Mouse (Mus musculus): ENCODE measurements around the gene Pdyn.
A peak's percentile ranks its signal among the peaks of the same experiment; 100 is the strongest.

The Pdyn gene

DNA sequence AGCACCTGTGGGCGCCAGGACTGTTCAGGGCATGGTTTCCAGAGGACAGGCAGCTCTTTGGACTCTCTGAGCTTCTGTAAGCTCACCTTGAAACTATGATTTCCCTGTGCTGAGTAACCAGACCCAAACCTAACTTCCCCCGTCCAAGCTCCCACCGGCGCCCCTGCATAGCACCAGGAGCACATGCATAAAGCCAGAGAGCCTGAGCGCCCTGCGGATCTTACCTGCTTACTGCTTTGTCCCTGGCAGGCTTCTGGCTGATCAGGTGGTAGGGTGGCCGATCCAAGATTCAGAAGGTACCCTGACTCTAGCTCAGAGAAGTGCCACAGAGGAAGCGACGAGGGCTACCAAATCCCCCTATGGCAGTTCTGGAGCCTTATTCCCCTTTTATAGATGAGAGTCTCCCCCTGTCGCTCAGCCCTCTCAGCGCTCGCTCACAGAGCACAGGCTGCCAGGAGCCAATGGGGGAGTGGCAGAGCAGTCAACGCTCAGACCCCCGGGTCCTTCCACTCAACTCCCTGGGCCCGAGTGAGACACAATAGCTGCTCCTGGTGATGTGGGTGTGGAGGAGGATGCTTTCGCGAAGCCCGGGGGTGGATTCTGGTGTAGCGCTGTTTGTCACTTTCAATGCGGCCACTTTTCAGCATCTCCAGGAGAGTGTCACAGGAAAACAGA, at the start of gene Pdyn:
TSS of gene Pdyn (minus strand) at position 361 of the 675 bp plus-strand sequence.
- DNase-seq (ENCODE audit: low read depth, low spot score), result no peak

DNA sequence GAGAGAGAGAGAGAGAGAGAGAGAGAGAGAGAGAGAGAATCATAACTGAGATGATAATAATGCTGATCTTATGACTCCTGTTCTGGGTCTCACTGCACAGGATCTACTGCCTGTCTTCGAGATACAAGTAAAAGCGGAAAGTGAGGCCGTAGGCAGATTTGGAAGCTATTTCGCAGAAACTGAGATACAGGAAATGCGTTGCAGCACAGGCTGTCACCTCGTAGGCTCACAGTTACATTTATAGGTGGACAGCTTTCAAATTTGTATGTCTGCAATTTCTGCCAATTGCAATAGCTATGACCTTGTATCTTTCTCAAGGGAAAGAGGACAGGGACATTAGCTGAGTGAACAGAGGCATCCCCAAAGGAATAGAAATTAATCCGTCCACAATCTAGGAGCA, 42.4 kb upstream of the Pdyn start:
- DNase-seq (ENCODE audit: low read depth, low spot score), result no peak

DNA sequence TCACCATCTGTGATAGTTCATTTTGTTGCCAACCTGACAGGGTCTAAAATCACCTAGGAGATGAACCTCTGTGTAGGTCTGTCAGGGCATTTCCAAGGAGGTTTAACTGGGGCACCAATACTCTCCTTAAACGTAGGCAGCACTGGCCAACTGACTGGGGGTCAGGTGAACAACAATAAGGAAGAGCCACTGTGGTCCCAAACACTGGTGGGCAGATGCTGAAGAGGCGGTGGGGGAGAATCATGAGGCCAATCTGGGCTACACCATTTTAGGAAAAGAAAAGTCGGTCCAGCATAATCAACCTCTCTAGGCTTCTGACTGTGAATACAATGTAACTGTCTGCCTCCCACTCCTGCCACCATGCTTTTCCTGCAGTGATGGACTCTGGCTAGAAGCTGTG, 40.9 kb upstream of the Pdyn start:
- DNase-seq (ENCODE audit: low read depth, low spot score), result no peak

DNA sequence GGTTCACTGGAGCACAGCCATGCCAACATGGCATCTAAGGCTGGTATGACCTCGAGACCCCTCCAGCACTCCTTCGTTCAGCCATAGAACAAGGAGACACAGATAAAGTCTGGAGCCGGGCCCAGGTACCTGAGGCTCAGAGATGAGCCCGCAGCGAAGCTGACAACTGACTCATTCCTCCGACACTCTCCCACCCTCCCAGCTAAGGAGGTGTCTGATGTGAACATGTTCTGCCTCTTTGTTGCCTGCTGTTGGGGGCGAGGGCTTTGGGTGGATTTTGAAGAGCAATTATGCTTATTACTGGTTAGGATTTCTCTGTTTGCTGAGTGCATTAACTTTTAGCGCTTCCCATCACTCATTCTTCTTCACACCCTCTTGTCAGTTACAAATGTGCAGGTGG, 34.4 kb upstream of the Pdyn start:
- DNase-seq (ENCODE audit: low read depth, low spot score), result no peak

DNA sequence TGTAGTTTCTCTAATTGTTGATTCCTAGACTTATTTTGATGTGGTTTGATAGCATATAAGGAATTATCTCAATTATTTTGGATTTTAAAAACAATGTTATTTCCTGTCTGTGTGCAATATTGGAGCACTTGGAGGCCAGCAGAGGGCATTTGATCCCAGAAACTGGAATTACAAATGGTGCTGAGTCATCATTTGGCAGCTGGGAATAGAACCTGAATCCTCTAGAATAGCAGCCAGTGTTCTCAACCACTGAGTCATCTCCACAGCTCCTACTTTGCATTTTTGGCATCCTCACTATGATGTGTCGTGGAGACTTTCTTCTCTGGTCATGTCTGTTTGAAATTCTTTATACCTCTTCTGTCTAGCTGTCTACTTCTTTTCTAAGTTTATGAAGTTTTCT, 30.0 kb upstream of the Pdyn start:
- no peak for DNase-seq (ENCODE audit: low read depth, low spot score)

DNA sequence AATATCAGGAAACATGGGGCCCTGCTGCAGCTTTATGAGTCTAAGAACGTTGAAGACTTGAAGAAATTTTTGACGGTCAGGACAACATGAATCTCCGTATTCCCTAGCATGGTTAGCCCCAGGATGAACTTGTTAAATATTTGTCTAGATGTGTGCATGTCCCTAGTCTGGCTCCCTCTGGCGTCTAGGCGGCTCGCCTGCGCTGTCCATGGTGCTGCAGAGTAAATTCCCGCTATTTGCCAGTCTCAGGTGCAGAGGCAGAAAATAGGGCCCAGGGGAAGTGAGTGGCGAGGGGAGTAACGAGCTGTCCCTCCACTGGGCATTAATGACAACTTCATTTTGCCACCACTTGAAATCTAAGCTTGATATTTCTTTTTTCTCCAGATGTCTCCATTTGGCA, 16.0 kb upstream of the Pdyn start:
- peak; percentile 54 for DNase-seq (ENCODE audit: low read depth, low spot score)

DNA sequence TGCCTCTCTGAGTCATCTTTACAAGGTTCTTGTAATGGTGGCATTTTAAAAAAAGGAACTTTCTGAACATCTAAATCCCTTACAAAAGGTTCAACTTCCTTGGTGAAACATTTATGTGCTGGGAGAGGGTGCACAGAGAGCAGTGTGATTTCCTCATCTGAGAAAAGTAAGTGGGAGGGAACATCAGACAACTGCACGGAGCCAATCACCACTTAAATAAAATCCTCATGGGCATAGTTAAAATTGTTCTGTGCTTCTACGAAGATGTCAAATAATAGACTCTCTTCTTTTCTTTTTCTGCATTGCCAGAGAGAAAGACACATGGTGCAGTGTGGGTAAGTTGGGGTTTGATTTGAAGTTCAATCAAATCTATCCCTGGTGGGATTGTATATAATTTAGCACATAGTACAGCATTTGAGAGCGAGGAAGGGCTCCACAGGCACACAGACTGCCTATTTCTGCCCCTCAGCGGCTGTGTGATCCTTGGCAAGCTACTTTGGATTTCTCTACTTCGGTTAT, 13.4 kb upstream of the Pdyn start:
- DNase-seq (ENCODE audit: low read depth, low spot score), result no peak

DNA sequence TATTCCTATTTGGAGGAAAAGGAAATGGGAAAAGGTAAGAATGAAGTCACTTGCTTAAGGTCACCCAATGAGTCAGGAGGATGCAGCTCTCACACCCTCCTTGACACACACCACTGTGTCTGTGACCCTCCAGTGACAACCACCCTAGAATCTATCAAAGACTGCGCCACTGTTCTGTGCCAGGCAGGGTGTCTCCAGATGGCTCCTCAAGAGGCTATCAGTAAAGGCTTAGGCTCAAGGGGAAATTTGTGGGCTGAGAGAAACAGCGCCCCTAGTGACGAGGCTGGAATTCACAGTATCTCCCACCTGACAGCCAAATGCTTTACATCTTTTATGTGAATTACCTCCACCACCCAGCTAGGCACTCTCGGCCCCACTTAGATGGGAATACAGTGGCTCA, 3.6 kb downstream of the Pdyn start:
- peak; percentile 29 for DNase-seq (ENCODE audit: low read depth, low spot score)

DNA sequence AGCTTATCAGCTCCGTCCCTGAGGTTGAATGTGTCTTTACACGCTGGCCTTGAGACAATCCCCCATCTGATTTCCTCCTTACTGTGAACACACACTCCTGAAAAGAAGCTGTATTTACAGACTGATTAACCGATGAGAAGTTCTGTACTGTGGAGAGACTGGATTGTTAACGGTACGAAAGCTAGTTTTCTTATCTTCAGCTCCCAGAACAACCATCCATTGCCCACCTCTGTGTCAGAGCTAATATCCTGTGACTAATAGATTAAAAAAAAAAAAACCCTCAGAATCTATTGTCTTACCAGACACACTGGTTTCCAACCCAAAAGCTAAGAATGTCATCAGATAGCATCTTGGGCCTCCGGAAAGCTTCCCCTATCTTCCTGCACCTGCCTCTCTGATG, 5.3 kb downstream of the Pdyn start:
- DNase-seq (ENCODE audit: low read depth, low spot score), result no peak

DNA sequence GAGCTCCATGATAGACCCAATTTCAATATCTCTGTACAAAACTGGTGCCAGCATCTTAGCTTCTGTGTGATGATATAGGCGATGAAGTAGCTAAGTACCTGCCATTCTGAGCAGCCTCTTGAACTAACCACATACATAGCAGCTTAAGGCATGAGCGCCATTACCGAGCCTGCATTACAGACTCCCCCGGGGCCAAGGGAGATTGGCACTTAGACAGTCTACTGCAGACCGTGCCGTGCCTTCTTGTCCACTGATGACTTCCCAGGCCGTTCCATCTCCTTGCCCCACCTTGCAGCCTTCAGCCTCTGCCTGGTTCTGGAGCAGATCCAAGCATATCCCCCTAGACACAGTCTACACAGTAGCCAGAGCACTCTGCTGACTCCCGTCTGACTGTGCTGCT, 7.0 kb downstream of the Pdyn start:
- DNase-seq (ENCODE audit: low read depth, low spot score), result no peak

DNA sequence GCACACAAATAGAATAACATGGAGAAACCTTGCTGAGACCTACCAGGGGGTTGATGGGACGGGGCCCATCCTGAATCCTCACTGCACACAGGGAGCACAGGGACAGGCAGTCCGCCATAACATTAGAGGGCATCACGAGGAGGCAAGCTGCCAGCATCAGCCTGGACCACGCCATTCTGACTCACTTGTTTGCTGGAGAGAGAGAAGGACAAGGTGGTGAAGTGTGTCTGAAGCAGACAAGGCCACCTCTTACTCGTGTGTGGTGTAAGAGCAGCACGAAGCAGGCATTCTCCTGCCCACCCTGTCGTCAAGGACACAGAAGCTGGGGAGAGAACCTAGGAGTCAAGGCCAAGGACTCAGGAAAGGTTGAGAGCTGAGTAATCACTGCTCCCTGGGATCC, 9.9 kb downstream of the Pdyn start:
- DNase-seq (ENCODE audit: low read depth, low spot score), result no peak

DNA sequence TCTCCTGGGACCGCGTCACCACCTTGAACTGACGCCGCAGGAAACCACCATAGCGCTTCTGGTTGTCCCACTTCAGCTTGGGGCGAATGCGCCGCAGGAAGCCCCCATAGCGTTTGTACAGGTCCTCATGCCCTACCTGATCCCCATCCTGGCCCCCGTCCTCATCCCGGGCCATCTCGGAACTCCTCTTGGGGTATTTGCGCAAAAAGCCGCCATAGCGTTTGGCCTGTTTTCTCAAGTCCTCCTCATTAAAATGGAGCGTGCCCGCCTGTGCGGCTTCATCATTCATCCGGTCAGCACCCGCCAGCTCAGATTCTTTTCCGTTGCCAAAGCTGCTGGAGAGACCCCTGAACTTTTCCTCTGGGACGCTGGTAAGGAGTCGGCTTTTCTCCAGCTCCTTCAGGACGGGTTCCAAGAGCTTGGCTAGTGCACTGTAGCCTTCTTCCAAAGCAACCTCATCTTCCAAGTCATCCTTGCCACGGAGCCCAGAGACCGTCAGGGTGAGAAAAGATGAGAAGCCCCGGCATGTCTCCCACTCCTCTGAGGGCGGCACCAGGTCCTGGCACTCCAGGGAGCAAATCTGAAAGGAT, 11.5 kb downstream of the Pdyn start:
- no peak for DNase-seq (ENCODE audit: low read depth, low spot score)

DNA sequence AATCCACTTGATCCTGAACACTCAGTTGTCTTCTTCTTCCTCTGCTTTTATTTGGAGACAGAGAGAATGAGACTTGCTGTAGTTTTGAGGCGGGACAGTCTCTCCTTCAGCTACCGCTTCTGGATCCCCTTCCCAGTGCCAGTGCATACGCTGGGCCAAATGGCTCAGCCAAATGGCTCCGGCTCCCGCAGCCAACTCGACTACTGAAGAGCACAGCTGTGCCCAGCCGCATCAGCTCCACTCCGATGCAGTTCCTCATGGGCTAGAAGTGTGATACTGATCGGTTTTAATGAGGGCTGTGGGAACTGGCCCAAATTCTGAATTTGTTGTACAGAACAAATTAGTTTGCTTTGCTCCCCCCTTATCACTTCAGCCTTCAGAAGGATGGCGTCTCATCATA, 12.7 kb downstream of the Pdyn start:
- DNase-seq (ENCODE audit: low read depth, low spot score), result no peak

DNA sequence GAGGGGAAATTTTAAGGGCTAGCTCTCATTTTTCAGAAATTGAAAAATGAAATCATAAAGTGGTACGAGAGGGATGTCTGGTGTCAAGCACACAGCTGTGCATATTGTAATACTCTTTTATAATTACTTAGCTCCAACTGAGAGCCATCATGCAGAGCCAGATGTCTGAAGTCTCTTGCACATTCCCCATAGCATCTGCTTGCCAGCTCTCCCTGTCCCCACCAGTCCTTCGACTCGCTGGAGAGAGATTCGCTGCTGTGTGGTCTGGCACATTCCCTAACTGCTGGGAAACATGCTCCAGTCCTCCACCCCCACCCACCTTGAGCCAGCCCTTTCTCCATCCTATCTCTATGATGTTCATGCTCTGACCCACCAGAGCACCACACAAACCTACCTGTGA, 15.6 kb downstream of the Pdyn start:
- DNase-seq (ENCODE audit: low read depth, low spot score), result no peak

DNA sequence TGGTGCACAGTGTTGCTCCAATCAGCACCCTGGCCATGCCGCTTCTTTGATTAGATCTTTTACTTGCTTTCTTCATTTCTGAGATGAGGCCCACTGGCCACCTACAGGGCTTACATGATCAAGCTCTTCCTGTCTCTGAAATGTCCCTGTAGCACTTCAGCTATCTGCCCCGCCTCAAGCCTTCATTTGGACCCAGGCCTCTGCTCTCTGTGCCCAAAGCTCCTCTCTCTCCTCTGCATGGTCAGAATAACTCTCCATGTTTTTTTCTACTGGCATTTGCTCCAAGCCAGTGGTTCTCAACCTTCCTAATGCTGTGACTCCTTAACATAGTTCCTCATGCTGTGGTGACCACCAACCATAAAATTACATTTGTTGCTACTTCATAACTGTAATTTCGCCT, 19.4 kb downstream of the Pdyn start:
- no peak for DNase-seq (ENCODE audit: low read depth, low spot score)

DNA sequence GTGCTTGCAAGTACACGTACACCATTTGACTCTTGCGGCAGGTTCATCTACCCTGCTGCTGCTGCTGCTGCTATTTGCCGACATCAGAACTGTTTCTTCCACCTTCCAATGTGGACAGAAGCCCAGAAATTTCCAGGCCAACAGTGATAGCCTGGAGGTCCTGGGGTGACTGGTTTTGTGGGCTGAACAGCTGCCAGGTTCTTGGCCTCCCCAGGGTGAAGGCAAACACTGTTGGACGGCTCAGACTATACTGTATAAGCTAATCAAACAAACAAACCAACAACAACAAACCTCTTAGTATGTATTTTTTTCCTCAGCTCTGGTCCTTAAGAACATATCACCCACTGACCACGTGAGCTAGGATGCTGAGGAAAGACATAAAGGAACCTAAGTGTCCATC, 20.6 kb downstream of the Pdyn start:
- no peak for DNase-seq (ENCODE audit: low read depth, low spot score)

DNA sequence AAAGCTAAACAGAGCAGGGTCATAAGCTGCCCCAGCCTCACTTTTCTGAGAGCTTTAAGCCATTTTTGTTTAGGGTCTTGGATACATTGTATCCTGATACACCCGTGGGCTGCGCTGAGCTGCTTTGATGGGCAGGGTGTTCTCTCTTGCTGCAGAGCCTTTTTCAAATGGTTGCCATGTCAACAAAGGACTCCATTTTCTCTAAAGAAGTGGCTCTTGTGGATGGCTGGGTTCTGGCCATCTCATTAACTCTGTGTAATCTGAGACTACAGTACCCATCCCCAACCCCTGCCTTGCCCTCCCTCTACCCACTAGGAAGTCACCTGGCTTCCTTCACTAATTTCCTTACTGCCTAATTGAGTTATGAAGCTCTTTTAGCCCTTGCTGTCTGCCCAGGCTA, 22.0 kb downstream of the Pdyn start:
- DNase-seq (ENCODE audit: low read depth, low spot score), result no peak

DNA sequence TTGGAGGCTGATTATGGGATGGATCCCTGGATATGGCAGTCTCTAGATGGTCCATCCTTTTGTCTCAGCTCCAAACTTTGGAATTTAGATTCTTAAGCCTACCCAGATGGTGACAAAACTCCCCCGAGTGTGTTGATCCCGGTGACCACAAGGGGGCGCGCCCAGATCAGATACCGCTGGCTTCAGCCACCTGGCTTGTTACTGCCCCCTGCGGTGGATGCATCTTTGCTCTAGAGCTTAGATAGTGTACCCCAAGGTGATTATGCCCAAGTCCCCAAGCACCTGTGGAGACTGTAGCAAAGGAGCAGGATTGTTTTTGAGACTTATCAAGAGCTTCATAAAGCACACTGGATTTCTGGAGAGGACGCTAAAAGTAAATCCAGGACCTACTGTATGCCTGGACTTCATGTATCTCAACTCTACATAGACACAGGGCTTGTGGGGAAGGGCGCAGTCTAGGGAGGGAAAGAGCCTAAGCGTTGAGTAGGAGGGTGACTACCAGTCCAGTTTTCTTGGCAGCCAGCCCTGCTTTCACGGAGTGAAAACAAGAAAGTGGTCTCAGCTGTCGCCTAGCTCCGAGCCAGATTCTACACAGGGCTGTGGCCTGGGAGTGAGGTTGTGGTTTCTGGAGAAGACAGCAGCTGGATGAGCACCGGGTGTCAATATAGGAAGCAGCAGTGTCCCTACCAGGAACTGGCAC, 24.6 kb downstream of the Pdyn start:
- DNase-seq (ENCODE audit: low read depth, low spot score), result peak; percentile 56

DNA sequence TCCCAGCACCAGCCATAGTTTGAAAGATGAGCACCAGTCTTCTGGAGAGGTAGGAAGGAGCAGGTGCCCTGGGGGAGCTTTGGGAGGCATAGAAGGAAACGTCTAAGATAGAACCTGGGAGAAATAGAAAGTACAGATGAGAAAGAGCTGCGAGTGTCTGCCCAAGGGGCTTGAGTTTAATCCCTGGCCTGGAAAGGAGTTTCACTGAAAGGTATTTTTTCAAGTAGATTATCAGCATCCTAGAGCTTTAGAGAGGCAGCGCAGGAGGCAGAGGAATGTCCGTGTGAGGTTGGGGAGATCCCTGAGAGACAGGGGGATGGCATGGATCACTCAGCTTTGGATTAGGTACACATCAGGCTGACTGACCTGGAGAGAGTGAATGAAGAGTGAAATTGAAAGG, 27.7 kb downstream of the Pdyn start:
- no peak for DNase-seq (ENCODE audit: low read depth, low spot score)

DNA sequence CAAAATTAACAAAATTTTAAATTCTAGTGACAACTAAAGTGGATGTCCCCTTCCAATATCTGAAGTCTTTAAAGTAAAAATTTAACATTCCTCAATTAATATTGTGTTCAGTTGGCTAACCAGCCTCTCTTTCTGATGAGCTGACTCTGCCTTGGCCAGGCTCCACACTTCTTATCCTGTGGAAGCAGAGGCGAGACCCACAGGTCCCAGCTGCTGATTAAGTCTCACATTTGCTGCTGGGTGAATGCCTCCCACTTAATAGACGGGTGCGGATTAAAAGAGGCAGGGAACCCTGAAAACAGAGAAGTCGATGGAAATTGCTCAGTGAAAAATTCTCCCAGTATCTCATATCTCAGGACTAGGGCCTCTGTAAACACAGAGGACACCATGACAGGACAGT, 37.2 kb downstream of the Pdyn start:
- no peak for DNase-seq (ENCODE audit: low read depth, low spot score)

DNA sequence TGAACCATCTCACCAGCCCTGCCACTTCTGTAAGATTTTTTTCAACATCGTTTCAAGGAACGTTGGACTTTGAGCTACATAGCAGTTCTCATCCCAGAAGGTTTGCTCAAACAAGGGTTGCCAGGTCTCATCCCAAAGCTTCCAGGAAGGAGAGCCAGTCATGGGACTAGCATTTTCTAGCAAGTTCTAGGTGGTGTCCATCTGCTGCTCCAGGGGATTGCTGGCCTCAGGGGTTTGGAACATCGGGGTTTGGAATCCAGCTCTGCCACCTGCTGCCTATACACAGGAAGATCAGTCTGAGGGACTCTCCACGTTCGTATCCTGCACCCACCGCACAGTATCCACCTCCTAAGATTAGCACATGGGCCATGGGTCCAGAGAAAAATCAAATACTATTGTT, 39.6 kb downstream of the Pdyn start:
- DNase-seq (ENCODE audit: low read depth, low spot score), result no peak

DNA sequence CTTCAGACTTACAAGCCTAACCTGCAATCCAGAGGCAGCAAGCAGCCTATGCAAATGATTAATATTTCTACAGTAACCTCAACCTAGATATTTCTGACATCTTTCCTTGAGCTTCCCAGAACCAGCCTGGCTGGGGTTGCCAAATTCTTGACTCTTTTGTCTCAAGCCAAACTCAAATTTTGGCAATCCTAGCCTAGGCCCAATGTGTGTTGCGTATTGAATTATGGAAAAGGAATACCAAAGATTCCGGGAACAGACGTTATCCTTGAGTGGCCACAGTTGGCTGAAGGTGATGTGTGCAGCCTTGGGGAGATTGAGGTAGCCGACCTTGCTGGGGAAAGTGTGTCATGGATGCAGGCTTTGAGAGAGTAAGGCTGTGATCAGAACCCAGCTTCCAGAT, 40.8 kb downstream of the Pdyn start:
- no peak for DNase-seq (ENCODE audit: low read depth, low spot score)

DNA sequence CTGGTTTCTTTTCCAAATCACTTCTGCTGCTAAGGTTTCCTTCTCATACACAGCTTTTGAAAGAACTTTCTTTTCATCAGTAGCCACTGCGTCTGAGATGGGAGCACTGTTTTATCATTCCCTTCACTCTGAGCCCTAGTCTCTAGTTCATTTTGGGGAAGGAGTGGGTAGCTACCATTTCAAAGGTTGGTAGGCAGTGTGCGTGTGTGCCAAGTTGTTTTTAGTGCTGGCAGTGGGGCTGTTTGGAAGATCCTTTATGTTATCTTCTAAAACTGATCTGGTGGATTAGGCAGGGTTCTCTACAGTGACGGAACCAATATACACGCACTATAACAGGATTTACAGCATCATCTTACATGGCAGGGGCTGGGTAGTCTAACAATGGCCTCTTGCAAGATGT, 44.6 kb downstream of the Pdyn start:
- no peak for DNase-seq (ENCODE audit: low read depth, low spot score)
